Mouse (Mus musculus): ENCODE results near the gene Itgb5.

Gene Itgb5

DNA sequence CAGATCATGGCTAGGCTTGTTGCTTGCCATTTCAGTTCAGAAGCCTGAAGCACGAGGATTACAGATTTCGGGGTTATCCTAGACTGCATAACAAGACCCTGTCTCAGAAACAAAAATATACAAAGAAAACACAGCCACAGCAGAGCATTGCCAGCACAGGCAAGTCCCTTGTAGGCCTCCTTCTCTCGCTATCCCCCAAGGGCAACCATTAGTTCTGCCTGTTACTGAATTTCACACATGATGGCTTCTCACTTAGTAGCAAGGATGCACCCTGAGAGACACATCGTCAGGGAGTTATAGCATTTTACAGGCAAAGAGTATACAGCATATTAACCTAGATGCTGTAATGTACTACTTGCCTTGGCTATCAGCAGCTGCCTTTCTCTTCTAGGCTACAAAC, 78.8 kb downstream of the Itgb5 start:
- DNase-seq (ENCODE audit: low read depth), result no peak

DNA sequence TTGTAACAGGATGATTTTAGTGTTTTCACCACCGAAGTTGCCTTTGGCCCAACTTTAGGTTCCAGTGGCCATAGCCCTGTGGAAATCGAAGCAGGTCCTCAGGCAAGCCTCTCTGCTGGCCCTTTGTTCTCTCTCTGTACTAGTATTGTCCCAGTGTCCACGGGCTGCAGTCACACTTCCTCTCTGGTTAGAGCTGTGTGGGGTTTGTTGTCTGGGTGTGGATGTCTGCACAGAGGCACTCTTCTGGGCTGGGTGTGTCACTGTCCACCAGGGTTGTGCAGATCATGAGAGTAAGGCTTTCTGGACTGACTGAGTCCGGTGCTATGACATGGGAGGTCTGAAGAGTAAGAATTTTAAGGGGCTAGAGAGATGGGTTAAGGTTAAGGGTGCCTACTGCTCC, 85.5 kb downstream of the Itgb5 start:
- DNase-seq (ENCODE audit: low read depth), result no peak

DNA sequence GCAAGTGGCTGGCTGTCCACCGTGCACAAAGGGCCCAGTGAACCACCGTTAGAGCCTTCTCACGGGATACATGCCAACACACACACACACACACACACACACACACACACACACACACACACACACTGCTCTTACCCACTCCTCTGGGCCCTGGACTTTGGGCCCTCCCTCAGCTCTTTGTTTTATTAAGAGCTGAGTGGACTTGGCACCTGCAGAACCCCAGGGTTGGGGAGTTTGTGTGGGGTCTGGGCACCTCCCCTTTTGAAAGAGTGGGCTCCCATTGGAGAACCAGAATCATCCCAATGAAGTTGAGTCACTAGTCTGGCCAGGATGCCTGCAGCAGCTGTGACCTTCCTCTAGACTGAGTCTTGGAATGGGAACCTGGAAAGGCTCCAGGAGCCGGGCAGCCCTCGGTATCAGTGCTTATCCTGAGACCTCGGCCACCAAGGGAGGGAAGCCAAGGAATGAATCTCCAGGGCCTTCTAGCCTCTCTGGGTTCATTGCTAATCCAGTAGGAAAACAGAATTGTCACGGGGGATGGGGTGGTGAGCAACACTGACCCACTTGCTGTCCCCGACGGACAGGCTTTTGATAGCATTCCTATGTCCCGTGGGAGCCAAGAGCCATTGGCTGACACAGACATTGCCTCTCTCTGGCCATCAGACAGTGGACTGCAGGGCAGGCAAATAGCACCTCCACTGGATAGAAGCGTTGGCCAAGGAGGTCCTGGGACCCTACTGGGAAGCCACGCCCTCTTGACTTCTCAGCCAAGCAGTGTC, 87.2 kb downstream of the Itgb5 start:
- DNase-seq (ENCODE audit: low read depth), result peak; percentile 73

DNA sequence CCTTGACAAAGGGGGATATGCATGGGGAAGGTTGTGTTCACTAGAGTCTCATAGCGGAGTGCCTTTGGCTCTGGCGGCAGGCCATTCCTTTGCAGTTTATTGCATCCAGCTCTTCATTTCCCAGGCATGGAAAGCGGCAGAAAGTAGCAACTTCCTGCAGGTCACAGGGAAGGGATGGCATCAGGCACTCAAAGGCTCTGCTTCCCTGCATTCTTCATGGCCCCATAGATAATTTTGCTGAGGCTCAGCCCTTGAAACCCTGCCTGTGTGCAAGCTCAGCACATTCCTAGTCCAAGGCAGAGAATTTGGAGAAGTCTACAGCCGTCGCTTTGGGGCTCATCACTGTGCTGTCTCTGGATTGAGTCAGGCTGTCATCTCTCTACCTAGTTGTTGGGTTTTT, 87.9 kb downstream of the Itgb5 start:
- DNase-seq (ENCODE audit: low read depth), result no peak

DNA sequence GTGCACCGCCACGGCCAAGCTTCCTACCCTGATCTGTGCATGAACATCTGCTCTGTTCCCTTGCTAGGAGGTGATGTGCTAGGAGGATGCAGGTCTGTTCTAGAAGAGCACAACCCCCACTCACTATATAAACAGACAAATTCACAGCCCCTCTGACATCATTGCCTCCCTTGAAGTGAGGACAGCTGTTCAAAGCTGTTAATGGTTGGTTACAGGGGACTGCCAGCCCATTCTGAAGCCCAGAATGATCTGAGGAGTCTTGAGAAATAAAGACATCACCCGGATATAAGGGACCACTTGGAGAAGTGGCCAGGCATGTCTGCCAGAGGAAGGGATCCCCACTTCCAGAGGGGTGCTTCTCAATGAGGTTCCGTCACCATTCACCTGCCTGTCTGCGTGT, 88.5 kb downstream of the Itgb5 start:
- DNase-seq (ENCODE audit: low read depth), result no peak

DNA sequence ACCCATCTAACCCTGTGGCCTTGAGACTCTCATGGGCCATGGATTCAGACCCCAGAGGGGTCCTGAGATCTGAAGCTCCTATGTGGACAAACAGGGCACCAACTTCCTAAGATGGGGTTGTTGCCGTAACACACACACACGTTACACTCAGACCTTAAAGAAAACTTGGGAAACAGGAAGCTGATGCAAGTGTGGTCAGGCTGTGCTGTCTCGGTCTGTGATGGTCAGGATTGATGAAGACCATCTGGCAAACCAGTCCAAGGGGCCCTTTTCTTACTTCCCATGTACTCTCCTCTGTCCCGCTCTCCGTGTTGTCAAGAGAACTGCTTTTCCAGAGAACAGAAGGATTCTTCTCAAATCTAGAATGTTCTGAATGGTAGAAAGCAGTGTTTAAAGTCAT, 92.0 kb downstream of the Itgb5 start:
- DNase-seq (ENCODE audit: low read depth), result peak; percentile 32

DNA sequence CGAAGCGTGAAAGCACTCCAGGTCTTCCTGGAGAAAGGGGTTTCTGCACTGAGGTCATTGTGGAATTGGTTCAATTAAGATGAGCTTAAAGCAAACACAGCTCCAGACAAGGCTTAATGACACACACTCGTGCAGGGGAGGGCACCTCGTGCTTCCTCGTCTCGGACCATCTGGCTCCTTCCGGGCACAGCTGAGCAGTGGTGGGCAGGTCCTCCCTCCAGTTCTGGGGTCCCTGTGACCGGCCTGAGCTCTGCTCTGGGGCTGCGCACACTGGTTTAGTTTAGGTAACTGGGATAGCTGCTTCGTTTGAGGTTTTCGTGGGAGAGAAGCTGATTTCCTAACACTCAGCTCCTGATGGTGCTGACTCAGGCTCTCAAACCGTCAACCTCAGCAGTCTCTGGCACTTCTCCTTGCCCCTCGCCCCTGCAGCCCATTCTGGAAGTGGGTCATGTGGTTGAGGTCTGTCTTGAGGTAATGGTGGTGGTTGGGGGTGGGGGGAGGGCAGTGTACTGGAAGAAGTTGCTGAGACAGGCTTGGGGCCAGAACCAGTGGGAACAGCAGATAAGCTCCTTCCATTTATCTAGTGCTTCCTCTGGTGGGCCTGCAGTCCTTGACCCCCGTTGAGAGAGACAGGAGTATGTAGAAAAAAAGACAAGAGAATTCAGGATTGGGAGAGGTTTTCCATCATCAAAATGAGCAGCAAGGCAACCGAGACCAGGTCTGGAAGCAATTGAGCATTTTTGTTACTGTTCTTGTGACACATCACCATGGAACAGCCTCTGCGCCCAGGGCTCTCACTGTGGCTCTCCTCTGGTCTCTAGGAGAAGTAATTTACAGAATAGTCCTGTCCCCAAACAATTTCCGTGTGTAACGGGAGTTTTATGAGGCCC, 92.9 kb downstream of the Itgb5 start:
- DNase-seq (ENCODE audit: low read depth), result peak; percentile 81

DNA sequence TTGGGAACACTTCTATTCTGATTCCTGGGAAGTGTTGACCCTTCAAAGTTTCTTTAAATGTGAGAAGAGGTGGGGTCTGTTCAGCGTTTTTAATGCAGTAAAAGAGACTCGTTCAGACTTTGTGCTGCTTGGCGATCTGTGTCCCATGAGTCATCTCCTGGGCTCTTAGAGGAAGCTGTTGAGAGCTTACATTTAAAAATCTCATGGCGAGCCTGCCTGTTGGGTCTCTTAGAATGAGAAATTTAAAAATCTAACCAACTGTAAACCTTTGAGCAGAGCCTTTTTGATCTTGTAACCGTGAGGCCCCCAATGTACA, 93.5 kb downstream of the Itgb5 start:
- peak; percentile 71 for DNase-seq (ENCODE audit: low read depth)

DNA sequence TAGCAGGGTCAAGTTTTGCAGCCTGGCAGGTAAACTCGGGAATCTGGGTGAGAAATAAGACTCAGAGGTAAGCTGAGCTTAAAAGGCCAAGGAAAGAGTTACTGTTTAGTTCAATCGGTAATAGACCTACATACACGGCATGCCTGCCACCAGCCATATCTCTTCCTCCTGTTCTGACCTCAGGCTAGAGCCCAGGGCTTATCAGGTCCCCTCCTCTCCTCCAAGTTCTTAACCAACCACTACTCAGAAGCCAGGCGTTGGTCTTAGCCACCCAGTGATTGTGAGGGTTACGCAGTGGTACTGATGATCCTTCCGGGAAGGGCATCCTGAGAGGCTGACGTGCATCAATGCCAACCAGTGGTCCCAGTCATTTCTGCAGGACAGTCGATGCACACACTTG, 94.3 kb downstream of the Itgb5 start:
- no peak for DNase-seq (ENCODE audit: low read depth)

DNA sequence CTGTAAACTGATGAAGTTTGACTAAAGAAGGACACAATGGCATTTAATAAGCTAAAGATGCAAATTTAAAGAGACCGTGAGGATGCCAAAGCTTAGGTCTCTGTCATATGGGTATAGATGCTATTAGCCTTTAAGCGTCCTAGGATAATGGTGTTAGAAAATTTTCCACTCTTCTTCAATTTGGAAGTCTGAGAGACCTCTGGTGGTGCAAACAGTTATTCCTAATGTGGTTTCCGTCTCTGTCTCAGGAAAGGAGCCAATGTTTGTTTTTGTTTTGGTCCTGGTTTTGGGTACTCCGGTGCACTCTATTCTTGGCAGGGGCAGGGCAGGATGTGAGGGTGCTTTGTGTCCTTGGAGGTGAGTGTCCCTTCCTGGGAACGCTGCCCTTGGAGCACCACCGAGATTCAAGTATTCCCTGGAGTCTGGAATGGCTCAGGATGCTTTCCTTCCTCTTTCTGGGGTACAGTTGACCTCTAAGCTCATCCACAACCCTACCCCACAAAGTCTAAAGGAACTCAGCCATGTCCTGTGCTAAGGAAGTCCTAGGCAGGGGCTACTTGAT, 97.9 kb downstream of the Itgb5 start:
- no peak for DNase-seq (ENCODE audit: low read depth)

DNA sequence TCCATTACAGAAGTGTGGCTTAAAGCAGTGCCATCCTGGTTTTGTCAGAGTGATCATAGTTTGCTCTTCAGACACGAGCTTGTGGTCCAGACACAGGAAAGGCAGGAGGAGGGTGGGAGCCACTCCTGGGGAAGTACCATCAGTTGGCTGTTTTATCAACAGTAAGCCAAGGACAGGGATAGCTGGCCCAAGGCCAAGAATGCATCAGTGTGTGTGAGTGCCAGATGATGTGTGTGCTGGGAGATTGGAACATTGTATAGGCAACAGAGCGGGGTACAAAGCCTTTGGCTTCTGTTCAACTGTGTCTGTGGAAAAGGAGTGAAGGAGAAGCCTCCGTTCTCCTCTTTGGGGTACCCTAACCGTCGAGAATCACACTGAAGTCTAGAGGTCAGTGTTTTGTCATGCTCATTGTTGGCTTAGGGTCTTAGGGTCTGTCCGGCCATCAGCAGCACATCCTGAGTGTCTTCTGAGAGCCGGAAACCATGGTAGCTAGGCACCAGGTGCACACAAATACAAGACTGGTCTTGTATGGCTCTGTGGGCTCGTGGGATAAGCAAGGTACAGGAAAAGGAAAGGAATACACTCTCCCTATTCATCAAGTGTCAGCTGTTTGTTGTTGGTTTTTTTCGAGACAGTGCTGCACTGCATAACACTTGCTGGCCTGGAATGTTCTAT, 99.5 kb downstream of the Itgb5 start:
- no peak for DNase-seq (ENCODE audit: low read depth)

DNA sequence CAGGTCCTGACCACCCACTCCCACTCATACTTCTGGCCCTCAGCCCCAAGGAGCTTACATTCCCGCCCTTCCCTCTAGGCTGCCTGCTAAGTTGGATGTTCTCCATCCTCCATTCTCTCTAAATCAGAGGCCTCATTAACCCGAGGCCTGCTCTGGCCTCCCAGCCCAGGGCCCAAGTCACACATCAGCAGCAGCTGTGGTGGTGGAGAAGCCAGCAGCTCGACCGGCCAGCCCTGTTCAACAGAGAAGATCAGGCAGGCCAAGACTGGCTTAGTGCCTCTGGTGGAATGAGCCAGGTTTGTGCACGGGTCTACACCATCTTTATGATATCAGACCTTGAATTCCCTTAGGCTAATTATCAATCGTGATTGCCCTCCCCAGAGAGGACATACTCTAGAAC, 101.3 kb downstream of the Itgb5 start:
- DNase-seq (ENCODE audit: low read depth), result no peak

DNA sequence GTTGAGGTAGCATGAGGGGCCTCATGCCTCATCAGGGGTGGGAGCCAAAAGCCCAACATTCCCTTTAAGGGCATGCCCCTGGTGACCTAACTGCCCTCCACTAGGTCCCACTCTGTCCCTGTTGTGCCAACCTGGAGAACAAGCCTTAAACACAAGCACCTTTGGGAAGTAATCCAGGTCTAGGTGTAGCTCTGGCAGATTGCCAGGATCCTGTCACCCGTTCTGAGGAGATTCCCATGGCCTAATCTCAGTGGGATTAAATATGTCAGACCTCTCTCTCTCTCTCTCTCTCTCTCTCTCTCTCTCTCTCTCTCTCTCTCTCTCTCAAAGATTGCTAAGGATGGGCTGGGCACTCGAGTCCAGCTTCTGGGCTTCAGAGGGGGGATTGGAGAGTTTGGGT, 102.2 kb downstream of the Itgb5 start:
- DNase-seq (ENCODE audit: low read depth), result no peak

DNA sequence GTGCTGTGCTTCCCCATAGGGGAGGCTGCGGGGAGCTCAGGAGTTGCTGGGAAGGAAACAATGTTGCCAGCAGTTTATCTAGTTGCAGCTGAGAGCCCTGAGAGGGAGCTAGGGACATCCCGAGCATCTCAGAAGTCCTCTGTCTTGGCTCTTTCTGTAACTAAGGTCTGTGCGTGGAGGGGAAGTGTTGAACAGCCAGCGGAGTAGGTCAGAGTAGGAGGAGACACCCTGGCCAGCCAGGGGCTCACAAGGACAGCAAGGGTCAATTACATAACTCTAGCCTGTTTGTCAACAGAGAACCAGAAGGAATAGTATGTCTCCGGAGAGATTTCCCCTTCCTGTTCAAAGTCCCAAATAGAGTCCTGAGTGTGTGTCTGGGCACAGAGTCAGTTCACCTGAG, 102.7 kb downstream of the Itgb5 start:
- DNase-seq (ENCODE audit: low read depth), result no peak

DNA sequence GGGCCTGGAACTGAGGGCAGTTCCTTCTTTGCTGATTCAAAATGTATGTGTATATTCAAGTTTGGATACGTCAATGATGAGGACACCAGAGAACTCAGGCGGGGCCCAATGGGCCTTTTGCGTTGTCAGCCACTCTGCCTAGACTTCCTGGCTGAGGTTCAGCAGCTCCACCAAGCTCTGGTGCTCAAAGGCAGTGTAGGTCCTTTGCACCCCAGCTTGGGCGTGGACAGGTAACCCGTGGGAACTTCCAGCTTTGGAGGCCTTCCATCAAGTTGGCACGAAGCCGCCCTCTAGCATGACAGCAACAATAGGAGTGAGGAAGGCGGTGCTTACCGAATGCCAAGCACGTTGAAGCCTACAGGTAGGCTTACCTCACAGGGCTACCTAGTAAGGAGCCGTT, 103.9 kb downstream of the Itgb5 start:
- no peak for DNase-seq (ENCODE audit: low read depth)

DNA sequence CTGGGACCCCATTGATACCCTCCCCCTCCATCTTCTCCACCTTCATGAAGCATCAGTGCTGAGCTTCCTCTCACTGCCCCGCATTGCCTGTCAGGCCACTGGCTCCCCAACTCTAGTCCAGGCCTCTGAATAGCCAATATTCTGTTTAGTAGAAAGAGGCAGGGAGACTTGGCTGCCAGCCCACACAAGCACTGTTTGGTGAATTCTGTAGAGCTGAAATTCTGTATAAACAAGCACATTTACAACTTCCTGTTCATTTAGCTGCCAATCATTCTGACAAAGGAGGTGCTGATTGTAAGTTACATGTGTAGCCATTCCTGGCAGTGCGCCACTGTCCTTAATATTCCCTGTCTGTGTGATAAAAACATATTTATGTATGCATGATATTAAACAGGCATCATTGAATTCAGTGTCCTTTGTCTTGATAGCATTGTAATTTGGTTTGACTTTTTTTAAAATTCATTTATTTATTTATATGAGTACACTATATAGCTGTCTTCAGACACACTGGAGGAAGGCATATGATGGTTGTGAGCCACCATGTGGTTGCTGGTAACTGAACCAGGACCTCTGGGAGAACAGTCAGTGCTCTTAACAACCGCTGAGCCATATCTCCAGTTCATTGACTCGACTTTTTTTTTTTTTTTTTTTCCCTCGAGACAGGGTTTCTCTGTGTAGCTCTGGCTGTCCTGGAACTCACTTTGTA, 105.4 kb downstream of the Itgb5 start:
- DNase-seq (ENCODE audit: low read depth), result peak; percentile 63

DNA sequence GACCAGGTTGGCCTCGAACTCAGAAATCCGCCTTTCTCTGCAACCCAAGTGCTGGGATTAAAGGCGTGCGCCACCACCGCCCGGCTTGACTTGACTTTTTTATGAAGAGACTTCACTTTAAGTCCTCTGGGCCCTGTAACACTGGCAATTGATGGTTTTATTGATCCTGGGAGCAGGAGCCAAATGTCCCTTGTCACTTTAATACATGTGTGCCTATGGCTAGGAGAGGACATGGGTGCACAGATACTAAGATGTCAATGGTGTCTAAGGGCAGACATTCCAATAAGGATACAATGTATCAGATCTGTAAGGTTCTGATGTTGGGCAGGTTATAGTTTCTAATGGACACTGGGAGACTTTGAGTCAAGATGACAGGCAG, 105.9 kb downstream of the Itgb5 start:
- no peak for DNase-seq (ENCODE audit: low read depth)

DNA sequence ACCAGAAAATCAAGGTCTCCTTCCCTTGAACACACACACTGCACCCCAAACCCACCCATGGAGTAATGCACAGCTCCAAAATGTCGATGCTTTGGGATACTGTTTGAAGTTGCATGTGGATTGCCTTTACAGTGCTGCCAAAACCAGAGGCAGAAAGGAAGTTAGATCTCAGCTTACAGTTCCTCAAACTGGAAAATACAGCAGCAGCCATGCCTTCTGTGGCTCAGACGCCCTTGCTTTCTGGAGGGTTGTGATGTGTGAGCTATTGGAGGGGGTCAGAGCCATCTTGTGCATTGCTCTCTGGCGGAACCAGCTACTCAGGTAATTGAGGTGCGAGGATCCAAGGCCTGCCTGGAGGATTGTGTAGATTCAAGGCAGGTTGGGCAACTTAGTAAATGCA, 107.4 kb downstream of the Itgb5 start:
- DNase-seq (ENCODE audit: low read depth), result no peak

DNA sequence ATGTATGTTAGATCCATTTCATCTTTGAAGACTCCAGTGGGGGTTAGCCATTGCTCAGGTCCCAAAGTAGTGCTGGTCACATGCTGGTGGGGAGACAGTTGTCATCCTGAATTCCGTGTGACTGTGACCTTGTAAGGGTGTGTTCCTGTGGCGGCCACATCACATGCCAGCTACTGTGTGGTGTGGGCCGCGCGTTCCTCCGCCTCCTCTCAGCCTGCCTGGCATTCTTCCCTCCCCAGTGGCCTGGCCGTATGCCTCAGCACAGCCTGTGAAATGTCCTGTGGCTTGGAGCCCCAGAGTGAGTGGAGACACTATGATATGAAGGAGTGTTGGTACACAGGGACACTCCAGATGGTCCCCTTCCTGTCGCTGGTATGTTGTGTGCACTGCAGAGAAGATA, 108.1 kb downstream of the Itgb5 start:
- DNase-seq (ENCODE audit: low read depth), result no peak

DNA sequence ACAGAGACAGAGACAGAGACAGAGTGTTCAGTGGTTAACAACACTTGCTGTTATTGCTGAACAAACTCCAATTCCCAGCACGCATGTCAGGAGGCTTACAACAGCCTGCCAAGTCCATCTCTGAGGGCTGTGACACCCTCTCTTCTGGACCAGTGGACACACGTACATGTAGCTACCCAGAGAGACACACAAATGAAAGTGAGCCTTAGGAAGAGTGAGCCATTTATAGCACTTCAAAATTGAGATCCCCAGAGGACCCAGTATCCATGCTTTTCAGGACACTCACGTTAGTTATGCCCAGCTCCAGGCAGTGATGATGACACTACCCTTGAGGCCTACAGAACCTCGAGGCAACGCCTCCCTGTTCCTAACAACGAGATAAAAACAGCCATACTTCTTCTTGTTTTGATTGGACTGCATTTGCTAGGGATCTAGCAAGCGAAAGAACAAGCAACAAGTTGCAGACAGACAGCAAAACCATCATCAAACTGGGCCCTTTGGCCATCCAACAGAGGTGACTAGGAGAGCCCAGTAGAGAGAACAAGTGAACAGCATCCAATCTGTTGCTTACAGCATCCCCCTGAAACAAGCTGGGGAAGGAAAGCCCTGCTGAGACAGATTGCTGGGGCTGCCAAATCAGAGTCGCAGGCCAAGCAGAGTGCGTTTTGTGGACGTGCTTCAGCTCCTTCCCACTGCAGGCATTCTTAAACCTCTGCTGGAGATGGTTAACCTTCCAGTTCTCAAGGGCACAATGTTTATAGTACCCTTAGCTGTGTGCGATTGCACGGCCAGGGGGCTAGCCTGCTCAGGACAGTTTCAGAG, 109.1 kb downstream of the Itgb5 start:
- no peak for DNase-seq (ENCODE audit: low read depth)

DNA sequence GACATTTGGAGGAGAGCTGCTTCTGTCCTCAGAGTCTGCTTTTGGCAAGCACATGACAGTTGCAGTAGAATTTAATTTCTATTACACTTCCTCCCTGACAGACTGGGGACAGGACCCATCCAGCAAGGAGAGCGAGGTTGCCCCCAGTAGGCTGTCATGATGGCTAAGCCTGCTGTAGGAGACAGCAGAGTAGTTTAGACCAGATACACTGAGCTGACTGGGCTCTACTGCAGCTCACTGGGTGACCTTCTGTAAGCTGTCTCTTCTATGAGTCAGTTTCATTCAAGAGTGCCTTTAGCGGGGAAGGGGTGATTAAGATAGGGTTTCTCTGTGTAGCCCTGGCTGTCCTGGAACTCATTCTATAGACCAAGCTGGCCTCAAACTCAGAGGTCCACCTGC, 109.7 kb downstream of the Itgb5 start:
- no peak for DNase-seq (ENCODE audit: low read depth)
